Mouse (Mus musculus) frontal cortex, postnatal 25 days (tissue): ENCODE results near the gene Atp6v0b.
A peak's percentile ranks its signal among the peaks of the same experiment; 100 is the strongest.

Experiments
- DNase-seq, 2 experiments: peaks; one replicate each; pipeline ENCODE4 v3.0.0; 2022; ENCODE audit warnings: low spot score in 2 of 2

Atp6v0b gene

GRCm38 (mm10) chr4:117871787-117872186, 15.3 kb downstream of the Atp6v0b start:
- DNase-seq: no peak

- DNase-seq: no peak
Observed at GRCm38 (mm10) chr4:117870437-117870836, 16.7 kb downstream of the Atp6v0b start.

- no peak for DNase-seq
Observed at GRCm38 (mm10) chr4:117869317-117869716, 17.8 kb downstream of the Atp6v0b start.

GRCm38 (mm10) chr4:117867823-117868222, 19.3 kb downstream of the Atp6v0b start:
- peak in 1 of 2 experiments; percentile 42 for DNase-seq

GRCm38 (mm10) chr4:117867000-117867399, 20.1 kb downstream of the Atp6v0b start:
- DNase-seq: no peak

GRCm38 (mm10) chr4:117866083-117866482, 21.1 kb downstream of the Atp6v0b start:
- no peak for DNase-seq

GRCm38 (mm10) chr4:117862823-117863222, 24.3 kb downstream of the Atp6v0b start:
- DNase-seq: no peak

GRCm38 (mm10) chr4:117860570-117860969, 26.6 kb downstream of the Atp6v0b start:
- no peak for DNase-seq

- DNase-seq: no peak
Observed at GRCm38 (mm10) chr4:117858794-117859193, 28.3 kb downstream of the Atp6v0b start.

- DNase-seq: no peak
Observed at GRCm38 (mm10) chr4:117855146-117855545, 32.0 kb downstream of the Atp6v0b start.

GRCm38 (mm10) chr4:117852152-117852868, 34.8 kb downstream of the Atp6v0b start:
- DNase-seq: no peak

- no peak for DNase-seq
Observed at GRCm38 (mm10) chr4:117850871-117851270, 36.3 kb downstream of the Atp6v0b start.

GRCm38 (mm10) chr4:117850176-117850575, 37.0 kb downstream of the Atp6v0b start:
- DNase-seq: no peak

GRCm38 (mm10) chr4:117849506-117849905, 37.6 kb downstream of the Atp6v0b start:
- no peak for DNase-seq

GRCm38 (mm10) chr4:117849063-117849462, 38.1 kb downstream of the Atp6v0b start:
- no peak for DNase-seq

GRCm38 (mm10) chr4:117847011-117847410, 40.1 kb downstream of the Atp6v0b start:
- DNase-seq: no peak

- DNase-seq: no peak
Observed at GRCm38 (mm10) chr4:117846261-117846660, 40.9 kb downstream of the Atp6v0b start.

GRCm38 (mm10) chr4:117845316-117845715, 41.8 kb downstream of the Atp6v0b start:
- DNase-seq: no peak

GRCm38 (mm10) chr4:117844467-117844866, 42.7 kb downstream of the Atp6v0b start:
- no peak for DNase-seq

- DNase-seq: no peak
Observed at GRCm38 (mm10) chr4:117843101-117843500, 44.0 kb downstream of the Atp6v0b start.

- no peak for DNase-seq
Observed at GRCm38 (mm10) chr4:117841566-117841965, 45.6 kb downstream of the Atp6v0b start.

GRCm38 (mm10) chr4:117840821-117841220, 46.3 kb downstream of the Atp6v0b start:
- no peak for DNase-seq

- DNase-seq: no peak
Observed at GRCm38 (mm10) chr4:117839366-117839765, 47.8 kb downstream of the Atp6v0b start.

GRCm38 (mm10) chr4:117837271-117837670, 49.9 kb downstream of the Atp6v0b start:
- no peak for DNase-seq
